Mouse (Mus musculus) embryonic facial prominence, embryonic 10.5 days (tissue): ENCODE data around the gene Bmp4. TPM values are rescaled to one million over a fixed set of nuclear protein-coding genes. Genes with fewer than 3 reads are reported as not detected.
A peak's percentile ranks its signal among the peaks of the same experiment; 100 is the strongest.

Source experiments
- DNase-seq: peaks from one replicate; pipeline ENCODE4 v3.0.0-alpha.2; 2017; ENCODE audit warnings: low spot score
- H3K27ac ChIP-seq: fragments of 300-500 bp; sonication (generic); replicated peaks from 2 replicates; pipeline ENCODE4 v1.5.1; 2016; ENCODE audit warnings: mild to moderate bottlenecking
- H3K27me3 ChIP-seq: fragments of 300-500 bp; sonication (generic); replicated peaks from 2 replicates; pipeline ENCODE4 v1.6.1; 2016; ENCODE audit warnings: low read depth, mild to moderate bottlenecking; ENCODE audit not compliant: poor library complexity, severe bottlenecking
- H3K36me3 ChIP-seq: fragments of 300-500 bp; sonication (generic); replicated peaks from 2 replicates; pipeline ENCODE4 v1.6.1; 2016; ENCODE audit warnings: mild to moderate bottlenecking, moderate library complexity
- H3K4me1 ChIP-seq: fragments of 300-500 bp; sonication (generic); 2 replicates; pipeline ENCODE4 v1.6.1; 2016
- H3K4me3 ChIP-seq: fragments of 300-500 bp; sonication (generic); 2 replicates; pipeline ENCODE4 v1.5.1; 2016; ENCODE audit warnings: mild to moderate bottlenecking, moderate library complexity
- H3K9me3 ChIP-seq: fragments of 300-500 bp; sonication (generic); 2 replicates; pipeline ENCODE4 v1.6.1; 2016; ENCODE audit warnings: mild to moderate bottlenecking
- WGBS: fragments of 180-500 bp; shearing (Covaris S2); methylation state at CpG from one replicate; pipeline ENCODE4 v1.1.7; 2016; 5-methylcytosine and 5-hydroxymethylcytosine counted together
- polyA plus RNA-seq: library from polyadenylated mRNA; unstranded; fragments of >200 nt; fragmentation: Nextera tagmentation; extraction: Ambion mirVana; gene quantifications from 2 replicates; pipeline ENCODE4 v1.2.1, GENCODE M21; 2016

Gene Bmp4
- polyA plus RNA-seq, result 22.9 and 24.8 TPM in 2 replicates

DNA sequence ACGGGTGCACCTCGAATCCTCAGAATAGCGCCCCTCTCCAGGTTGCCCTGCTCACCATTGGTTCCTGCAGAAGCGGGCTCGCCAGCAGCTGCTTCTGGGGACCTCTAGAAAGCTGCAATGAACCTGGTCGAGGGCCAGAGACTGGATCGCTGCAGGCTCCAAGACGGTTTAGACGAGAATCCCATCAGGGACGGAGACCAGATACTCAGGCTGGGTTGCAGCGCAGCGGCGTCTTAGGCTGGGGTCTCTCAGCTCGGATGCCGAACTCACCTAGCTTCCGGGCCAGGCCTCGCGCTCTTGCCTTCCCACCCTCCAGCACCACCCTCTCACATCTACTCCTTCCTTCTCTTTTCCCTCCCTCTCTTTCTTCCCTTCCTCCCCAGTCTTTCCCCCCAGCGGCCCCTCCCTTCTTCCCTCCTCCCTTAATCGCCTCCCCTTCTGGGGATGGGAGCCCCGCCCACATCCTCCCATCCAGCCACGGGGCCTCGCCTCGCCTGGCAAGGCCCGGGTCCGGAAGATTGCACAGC lies at the start of gene Bmp4:
Bmp4 (minus strand) TSS at position 421 of the 527 bp plus-strand sequence.
- peak; percentile 78 for DNase-seq
- Histone ChIP-seq H3K27ac (peak within 1 kb of the TSS; percentile 75), H3K36me3 (no peaks in the 10 kb centered on the region), H3K4me1 (peaks cover 58% of the 10 kb centered on the region), H3K4me3 (peak within 1 kb of the TSS; percentile 68), H3K27me3 (peaks cover 92% of the 10 kb centered on the region), H3K9me3 (no peaks in the 10 kb centered on the region)
- 2% methylated on average over 26 of the region's 26 CpGs for WGBS

DNA sequence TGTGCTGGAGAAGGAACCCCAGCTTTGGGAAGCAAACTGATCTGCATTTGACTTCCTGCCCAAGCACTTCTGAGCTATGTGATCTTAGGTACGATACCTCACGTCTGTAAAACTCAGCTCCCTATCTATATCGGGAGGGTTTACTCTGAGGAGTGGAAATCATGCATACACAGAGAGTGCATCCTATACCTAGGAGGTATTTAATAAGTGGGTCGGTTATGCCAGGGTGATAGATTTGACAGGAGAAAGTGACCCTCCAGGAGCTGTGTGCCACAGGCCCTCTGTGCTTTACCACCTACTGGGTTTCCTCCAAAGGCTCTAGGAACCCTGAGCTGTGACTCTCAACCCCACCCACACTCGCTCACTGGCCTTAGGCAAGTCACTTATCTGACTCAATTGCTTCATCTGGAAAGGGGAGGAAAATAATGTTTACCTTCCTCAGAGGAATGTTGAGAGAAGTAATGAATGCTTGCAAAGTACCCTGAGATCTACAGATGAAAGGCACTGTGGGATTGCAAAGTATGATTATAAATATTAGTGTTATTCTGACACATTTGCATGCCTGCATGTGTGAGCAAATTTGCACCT lies 49.1 kb upstream of the Bmp4 start:
- 85% methylated on average over 5 of the region's 5 CpGs for WGBS

DNA sequence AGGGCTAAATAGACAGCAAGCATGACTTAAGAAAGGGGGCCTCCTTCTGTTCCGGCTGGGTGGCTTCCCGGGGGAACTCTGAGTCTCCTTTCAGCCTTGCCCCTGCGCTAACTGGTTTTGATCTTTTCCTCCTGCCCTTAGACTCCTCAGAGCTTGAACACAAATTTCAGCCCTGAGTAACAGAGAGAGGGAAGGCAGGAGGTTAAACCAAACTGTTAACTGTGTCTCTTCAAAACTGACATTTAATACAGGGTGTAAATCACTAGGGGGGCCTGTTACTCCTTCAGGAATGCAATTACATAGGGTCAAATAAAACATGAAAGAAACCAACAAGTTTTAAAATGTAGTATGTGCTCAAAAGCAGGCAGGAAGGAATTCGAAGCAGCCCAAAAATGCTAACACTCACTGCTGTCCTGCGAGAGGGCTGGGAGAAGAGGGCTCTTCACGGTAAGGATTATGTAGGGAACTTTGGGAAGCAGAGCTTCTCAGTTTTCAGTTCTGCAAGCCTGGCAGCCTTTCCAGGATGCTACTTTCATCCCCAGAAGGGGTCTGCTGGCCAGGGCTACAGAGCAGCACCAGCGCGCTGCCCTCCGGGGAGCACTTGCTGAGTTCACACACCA lies 46.1 kb upstream of the Bmp4 start:
- 9% methylated on average over 9 of the region's 9 CpGs for whole genome bisulfite sequencing
- peak; percentile 44 for DNase-seq
- Histone ChIP-seq H3K36me3 (no peaks in the 10 kb centered on the region), H3K9me3 (no peaks in the 10 kb centered on the region), H3K27me3 (no peaks in the 10 kb centered on the region), H3K27ac (peak overlapping the region; percentile 66), H3K4me3 (peak overlapping the region; percentile 9; the same call in 1 of the 2 replicates), H3K4me1 (peaks cover 24% of the 10 kb centered on the region)

More for the DNA sequence above, 49.1 kb upstream of the Bmp4 start:
- Histone ChIP-seq H3K36me3 (no peaks in the 10 kb centered on the region), H3K27me3 (no peaks in the 10 kb centered on the region), H3K9me3 (no peaks in the 10 kb centered on the region), H3K27ac (no peak overlapping the region), H3K4me3 (no peak overlapping the region), H3K4me1 (peaks cover 24% of the 10 kb centered on the region)
- no peak for DNase-seq

DNA sequence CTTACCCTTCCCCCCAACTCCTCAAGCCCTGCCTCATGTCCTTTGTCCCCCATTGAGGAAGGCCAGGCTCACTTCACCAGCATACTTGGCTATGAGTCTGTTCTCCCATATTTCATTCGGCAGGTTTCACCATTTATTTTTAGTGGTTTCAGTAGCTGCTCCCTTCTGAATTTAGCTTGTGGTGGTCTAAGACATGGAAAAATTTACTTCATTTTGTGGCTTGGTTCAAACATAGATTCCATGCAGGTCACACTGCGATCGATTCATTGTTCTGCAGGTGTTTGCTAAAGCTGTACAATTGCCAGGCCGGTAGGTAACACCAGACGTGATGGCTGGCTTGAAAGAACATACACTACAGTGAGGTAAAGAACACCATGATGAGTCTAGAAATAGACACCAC lies 39.8 kb upstream of the Bmp4 start:
- Histone ChIP-seq H3K9me3 (no peaks in the 10 kb centered on the region), H3K27me3 (0 out of 2 replicates have a peak, but pooled peaks cover 3% of the 10 kb centered on the region), H3K4me1 (0 out of 2 replicates have a peak, but pooled peaks cover 1% of the 10 kb centered on the region), H3K4me3 (no peak overlapping the region), H3K36me3 (no peaks in the 10 kb centered on the region), H3K27ac (no peak overlapping the region)
- DNase-seq, result no peak
- WGBS, result 91% methylated on average over 5 of the region's 5 CpGs

DNA sequence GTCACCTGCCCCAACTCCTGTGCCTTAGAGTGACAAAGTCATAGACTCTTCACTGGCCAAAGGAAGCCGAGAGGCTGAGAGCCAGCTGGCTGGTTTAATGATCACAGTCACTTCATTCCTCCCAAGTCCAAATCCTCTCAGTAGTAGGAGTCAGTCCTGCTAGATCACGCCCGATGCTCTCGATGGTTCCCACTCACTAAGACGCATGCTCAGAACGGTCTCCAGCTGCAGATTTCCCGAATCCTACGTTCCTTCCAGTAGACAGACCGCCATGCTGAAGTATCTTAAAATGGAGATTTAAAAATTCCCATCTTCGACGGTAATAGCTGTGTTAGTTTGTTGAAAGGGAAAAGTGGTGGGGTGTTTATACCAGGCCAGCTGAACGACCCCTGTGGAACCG lies 36.8 kb upstream of the Bmp4 start:
- WGBS, result 93% methylated on average over 13 of the region's 13 CpGs
- H3K4me3 ChIP-seq, result no peak overlapping the region
- no peaks in the 10 kb centered on the region for H3K36me3 ChIP-seq
- H3K4me1 ChIP-seq, result no peaks in the 10 kb centered on the region
- H3K9me3 ChIP-seq, result no peaks in the 10 kb centered on the region
- H3K27ac ChIP-seq, result no peak overlapping the region
- H3K27me3 ChIP-seq, result 0 out of 2 replicates have a peak, but pooled peaks cover 7% of the 10 kb centered on the region
- DNase-seq, result no peak

DNA sequence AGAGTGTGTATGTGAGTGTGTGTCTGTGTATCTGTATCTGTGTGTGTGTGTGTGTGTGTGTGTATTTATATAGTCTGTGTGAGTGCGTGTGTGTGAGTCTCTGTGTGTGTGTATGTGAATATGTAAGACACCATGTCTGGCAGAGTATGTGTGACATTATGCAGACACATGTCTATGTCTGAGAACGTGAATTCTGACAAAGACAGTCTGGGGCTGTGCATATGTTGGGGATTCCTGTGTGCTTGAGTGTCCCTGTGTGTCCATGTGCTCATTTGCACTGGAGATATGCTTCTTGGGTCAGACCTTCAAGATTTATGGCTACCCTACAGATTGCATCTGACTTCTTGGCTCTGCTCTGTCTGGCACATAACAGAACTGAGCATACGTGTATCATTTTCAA lies 31.4 kb upstream of the Bmp4 start:
- Histone ChIP-seq H3K9me3 (no peaks in the 10 kb centered on the region), H3K27me3 (0 out of 2 replicates have a peak, but pooled peaks cover 4% of the 10 kb centered on the region), H3K36me3 (no peaks in the 10 kb centered on the region), H3K27ac (no peak overlapping the region), H3K4me3 (no peak overlapping the region), H3K4me1 (peaks cover 23% of the 10 kb centered on the region)
- DNase-seq, result no peak
- 86% methylated on average over 3 of the region's 3 CpGs for WGBS

DNA sequence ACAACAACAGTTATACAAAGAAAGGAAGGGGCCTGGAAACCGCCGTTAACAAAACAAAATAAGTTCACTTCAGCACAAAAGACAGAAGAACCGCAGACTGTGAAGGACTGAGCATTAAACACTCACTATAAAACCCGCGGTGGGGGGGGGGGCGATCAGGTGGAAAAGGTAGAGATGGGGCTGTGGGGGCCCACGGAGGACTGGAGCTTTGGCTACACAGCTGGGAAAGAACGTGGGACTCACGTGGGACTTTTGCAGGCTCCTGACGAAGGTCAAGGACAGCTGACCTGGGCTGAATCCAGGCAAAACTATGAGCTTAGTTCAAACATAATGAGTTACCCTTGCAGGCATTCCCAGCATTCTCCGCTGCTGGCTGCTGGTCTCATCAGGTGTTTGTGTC lies 28.8 kb upstream of the Bmp4 start:
- no peaks in the 10 kb centered on the region for H3K9me3 ChIP-seq
- H3K4me1 ChIP-seq, result peaks cover 23% of the 10 kb centered on the region
- WGBS, result 48% methylated on average over 11 of the region's 11 CpGs
- H3K36me3 ChIP-seq, result no peaks in the 10 kb centered on the region
- 0 out of 2 replicates have a peak, but pooled peaks cover 4% of the 10 kb centered on the region for H3K27me3 ChIP-seq
- peak; percentile 12 for DNase-seq
- H3K4me3 ChIP-seq, result no peak overlapping the region
- H3K27ac ChIP-seq, result no peak overlapping the region; the same call in 1 of the 2 replicates

DNA sequence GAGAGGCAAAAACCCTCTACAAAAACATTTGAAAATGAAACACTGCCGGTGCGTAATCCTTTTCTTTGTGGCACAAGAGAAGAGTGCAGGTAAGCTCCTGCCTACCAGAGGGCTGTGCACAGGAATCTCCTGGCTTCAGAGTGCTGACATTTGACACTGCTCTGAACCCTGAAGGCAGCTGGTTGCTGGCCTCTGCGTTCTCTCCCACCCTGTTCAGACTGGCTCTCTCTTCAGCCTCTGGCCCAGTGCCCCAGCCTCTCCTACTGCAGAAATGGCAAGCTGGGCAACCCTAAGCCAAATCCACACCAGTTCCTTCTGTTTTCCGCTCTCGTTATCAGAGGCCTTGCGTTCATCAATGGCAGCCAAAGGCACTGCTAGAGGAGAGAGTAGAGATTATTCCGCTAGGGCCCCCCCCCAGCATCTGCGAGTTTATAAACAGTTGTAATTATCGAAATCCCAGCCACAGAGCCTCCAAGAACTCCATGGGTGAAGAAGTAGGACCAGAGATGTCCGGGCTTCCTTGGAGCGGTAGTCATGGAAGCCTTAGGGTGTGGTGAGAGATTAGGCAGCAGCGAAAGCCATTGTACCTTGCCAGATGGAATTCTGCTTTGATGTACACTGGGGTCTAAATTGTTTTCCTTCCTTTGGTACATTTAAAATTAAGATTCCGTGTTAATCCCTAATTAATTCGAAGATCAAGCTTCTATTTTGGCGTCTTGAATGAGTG lies 28.1 kb upstream of the Bmp4 start:
- H3K36me3 ChIP-seq, result no peaks in the 10 kb centered on the region
- H3K27me3 ChIP-seq, result no peaks in the 10 kb centered on the region
- no peaks in the 10 kb centered on the region for H3K9me3 ChIP-seq
- no peak overlapping the region for H3K27ac ChIP-seq
- no peak overlapping the region for H3K4me3 ChIP-seq
- DNase-seq, result peak; percentile 34
- peaks cover 23% of the 10 kb centered on the region for H3K4me1 ChIP-seq
- 66% methylated on average over 15 of the region's 15 CpGs for WGBS

DNA sequence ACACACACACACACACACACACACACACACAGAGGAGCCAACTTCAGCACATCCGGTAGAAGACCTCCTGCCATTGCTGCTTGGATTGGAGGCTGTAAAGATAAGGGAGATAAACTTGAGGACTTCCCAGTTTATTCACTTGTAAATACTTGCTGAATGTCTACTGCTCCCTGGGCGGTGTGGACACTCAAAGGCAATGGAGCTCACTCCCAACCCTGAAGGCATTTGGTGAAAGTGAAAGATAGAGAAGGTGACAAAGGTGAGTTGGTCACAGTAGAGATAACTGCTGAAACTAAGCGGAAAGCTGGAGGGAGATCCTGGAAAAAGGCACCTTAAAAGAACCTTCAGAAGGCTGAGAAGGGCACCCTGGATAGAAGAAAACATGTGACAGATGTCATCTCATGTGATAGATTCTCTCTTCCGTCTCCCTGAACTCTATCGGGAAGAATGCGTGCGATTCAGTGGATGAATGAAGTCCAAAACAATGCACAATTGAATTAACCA lies 22.1 kb upstream of the Bmp4 start:
- no peak overlapping the region for H3K27ac ChIP-seq
- H3K9me3 ChIP-seq, result no peaks in the 10 kb centered on the region
- DNase-seq, result no peak
- H3K27me3 ChIP-seq, result no peaks in the 10 kb centered on the region; the same call in 1 of the 2 replicates
- no peak overlapping the region for H3K4me3 ChIP-seq
- H3K4me1 ChIP-seq, result peaks cover 4% of the 10 kb centered on the region; the same call in 1 of the 2 replicates
- WGBS, result 87% methylated on average over 7 of the region's 7 CpGs
- no peaks in the 10 kb centered on the region for H3K36me3 ChIP-seq

DNA sequence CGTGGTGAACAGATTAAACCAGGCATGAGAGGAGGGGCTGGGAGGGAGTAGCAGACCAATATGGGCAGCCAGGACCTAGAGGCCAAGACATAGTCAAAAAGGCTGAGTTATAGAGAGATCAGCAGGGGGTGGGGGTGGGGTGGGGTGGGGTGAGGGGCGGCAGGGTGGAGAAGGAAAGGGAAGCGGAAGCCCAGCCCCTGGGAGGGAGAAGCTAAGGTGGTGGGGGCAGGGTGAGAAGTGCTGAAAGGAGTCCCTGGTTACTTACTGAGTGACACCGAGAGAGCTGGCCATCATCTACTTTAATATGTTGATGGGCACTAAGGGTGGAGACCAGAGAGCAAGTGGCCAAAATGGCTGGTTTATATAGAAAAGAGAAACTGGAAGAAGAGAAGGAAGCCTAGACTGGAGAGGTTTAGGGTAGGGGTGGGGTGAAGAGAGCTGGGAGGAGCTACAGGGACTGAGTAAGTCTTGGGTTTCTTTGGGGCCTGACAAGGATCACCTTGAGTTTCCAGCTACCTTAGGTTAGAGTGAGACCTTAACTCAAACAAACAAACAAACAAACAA lies 20.2 kb upstream of the Bmp4 start:
- no peaks in the 10 kb centered on the region for H3K36me3 ChIP-seq
- H3K4me3 ChIP-seq, result no peak overlapping the region
- H3K9me3 ChIP-seq, result no peaks in the 10 kb centered on the region
- H3K27ac ChIP-seq, result no peak overlapping the region
- H3K27me3 ChIP-seq, result no peaks in the 10 kb centered on the region; the same call in 1 of the 2 replicates
- no peak for DNase-seq
- 62% methylated on average over 4 of the region's 4 CpGs for whole genome bisulfite sequencing
- peaks cover 4% of the 10 kb centered on the region; the same call in 1 of the 2 replicates for H3K4me1 ChIP-seq

DNA sequence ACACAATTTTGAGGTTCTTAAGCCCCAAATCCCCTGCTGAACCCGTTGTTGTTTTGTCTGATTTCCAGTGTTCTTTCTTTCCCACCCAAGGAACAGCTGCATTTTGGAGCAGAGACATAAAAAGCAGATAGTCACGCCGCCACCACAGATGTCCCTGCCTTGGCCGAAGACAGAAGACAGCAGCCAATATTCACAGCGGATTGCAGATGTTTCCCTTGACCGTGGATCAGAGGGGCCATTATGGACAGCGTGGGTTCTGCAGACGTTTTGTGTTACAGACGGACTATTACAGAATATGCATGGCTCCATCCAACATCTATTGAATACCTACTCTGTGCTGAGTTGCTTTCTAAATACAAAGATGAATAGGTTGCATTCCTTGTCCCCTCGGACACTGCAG lies 18.5 kb upstream of the Bmp4 start:
- WGBS, result 85% methylated on average over 10 of the region's 10 CpGs
- no peak for DNase-seq
- Histone ChIP-seq H3K36me3 (no peaks in the 10 kb centered on the region), H3K27ac (no peak overlapping the region), H3K9me3 (no peaks in the 10 kb centered on the region), H3K27me3 (no peaks in the 10 kb centered on the region; the same call in 1 of the 2 replicates), H3K4me1 (peaks cover 4% of the 10 kb centered on the region; the same call in 1 of the 2 replicates), H3K4me3 (no peak overlapping the region)

DNA sequence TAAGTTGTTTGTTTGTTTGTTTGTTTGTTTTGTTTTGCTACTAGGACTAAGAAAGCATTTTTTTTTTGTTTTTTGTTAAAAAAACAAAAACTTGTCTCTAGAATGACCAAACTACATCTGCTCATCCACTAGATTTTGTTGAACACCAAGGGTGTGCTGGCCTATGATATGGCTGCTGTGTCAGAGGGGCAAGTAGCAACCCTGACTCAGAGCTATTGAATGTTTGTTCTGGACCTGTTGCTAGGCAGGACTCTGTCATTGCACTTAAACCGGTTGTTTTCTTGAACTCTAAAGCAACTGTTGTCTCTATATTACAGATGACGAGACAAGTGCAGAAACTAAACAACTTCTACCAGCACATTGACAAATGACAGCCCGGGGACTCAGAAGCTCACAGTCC lies 17.9 kb upstream of the Bmp4 start:
- 88% methylated on average over 3 of the region's 3 CpGs for WGBS
- DNase-seq, result no peak
- H3K27me3 ChIP-seq, result no peaks in the 10 kb centered on the region; the same call in 1 of the 2 replicates

More for the DNA sequence above, 17.9 kb upstream of the Bmp4 start:
- Histone ChIP-seq H3K36me3 (no peaks in the 10 kb centered on the region), H3K9me3 (no peaks in the 10 kb centered on the region), H3K4me1 (peaks cover 4% of the 10 kb centered on the region; the same call in 1 of the 2 replicates), H3K27ac (no peak overlapping the region), H3K4me3 (no peak overlapping the region)
